Mouse (Mus musculus) heart, postnatal 0 days (tissue): ENCODE measurements at regions not wholly inside any gene's neighbourhood (a gene's known extent, or its start where the extent isn't known, plus 50 kb on each side); places are given as distances from the start of the nearest gene placed in this dataset.

Experiments used
- CTCF ChIP-seq: IDR thresholded peaks from 2 replicates; pipeline ENCODE4 v1.5.1; 2016; ENCODE audit warnings: antibody characterized with exemption, control low read depth, low read depth
- EP300 ChIP-seq: IDR thresholded peaks from 2 replicates; pipeline ENCODE4 v1.6.1; 2016; ENCODE audit warnings: antibody characterized with exemption, low read depth

DNA sequence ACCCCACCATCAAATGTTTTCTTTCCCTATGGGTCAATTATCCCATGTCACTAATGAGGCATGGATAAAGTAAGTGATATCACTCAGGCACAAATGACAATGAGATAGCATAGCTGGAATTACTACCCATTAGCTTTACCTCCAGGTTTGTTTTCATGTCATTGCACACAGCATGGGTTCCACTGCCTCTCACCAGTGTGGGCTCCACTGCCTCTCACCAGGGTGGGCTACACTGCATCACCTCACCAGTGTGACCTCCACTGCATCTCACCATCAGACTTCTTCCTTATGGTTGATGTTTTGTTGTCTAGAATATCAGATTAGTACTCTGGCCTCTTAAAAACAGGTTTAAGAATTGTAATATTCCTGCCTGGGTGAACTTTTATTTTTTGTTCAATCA, 634.0 kb upstream of the Mef2c start:
- TF ChIP-seq CTCF: no peak
- no peak for TF ChIP-seq EP300
